Mouse (Mus musculus) liver, embryonic 15.5 days (tissue): ENCODE results near the gene Maml3. TPM values are rescaled to one million over a fixed set of nuclear protein-coding genes. Genes with fewer than 3 reads are reported as not detected.

ENCODE experiments used
- ATAC-seq: fragments of 200-750 bp; cut with Nextera tagmentation; 2 replicates; pipeline ENCODE4 v1.8.0; 2017; ENCODE audit warnings: moderate number of reproducible peaks, mild to moderate bottlenecking, moderate library complexity; ENCODE audit not compliant: insufficient read depth
- H3K27ac ChIP-seq: fragments of 300-500 bp; sonication (generic); replicated peaks from 2 replicates; pipeline ENCODE4 v1.5.1; 2015; ENCODE audit warnings: mild to moderate bottlenecking, inconsistent platforms
- H3K27me3 ChIP-seq: fragments of 300-500 bp; sonication (generic); 2 replicates; pipeline ENCODE4 v1.6.1; 2015; ENCODE audit warnings: mild to moderate bottlenecking, inconsistent platforms
- H3K36me3 ChIP-seq: fragments of 300-500 bp; sonication (generic); replicated peaks from 2 replicates; pipeline ENCODE4 v1.6.1; 2015; ENCODE audit warnings: moderate library complexity, mild to moderate bottlenecking, inconsistent platforms
- H3K4me1 ChIP-seq: fragments of 300-500 bp; sonication (generic); replicated peaks from 2 replicates; pipeline ENCODE4 v1.6.1; 2015; ENCODE audit warnings: inconsistent platforms
- H3K4me2 ChIP-seq: fragments of 300-500 bp; sonication (generic); 2 replicates; pipeline ENCODE4 v1.6.1; 2015; ENCODE audit warnings: moderate library complexity, mild to moderate bottlenecking, inconsistent platforms
- H3K4me3 ChIP-seq: fragments of 300-500 bp; sonication (generic); replicated peaks from 2 replicates; pipeline ENCODE4 v1.5.1; 2015; ENCODE audit warnings: mild to moderate bottlenecking, inconsistent platforms
- H3K9ac ChIP-seq: fragments of 300-500 bp; sonication (generic); 2 replicates; pipeline ENCODE4 v1.6.1; 2015; ENCODE audit warnings: moderate library complexity, mild to moderate bottlenecking, inconsistent platforms
- H3K9me3 ChIP-seq: fragments of 300-500 bp; sonication (generic); replicated peaks from 2 replicates; pipeline ENCODE4 v1.6.1; 2016; ENCODE audit warnings: inconsistent platforms
- WGBS: fragments of 180-500 bp; shearing (Covaris S2); methylation state at CpG from one replicate; pipeline ENCODE4 v1.1.7; 2015; ENCODE audit warnings: mixed read lengths; ENCODE audit not compliant: insufficient replicate concordance; 5-methylcytosine and 5-hydroxymethylcytosine counted together
- polyA plus RNA-seq: library from polyadenylated mRNA; unstranded; fragments of >200 nt; fragmentation: Nextera tagmentation; extraction: Ambion mirVana; gene quantifications from 2 replicates; pipeline ENCODE4 v1.2.1, GENCODE M21; 2015

Gene Maml3
- polyA plus RNA-seq, 1 experiment from 2014 or later = 0.73 TPM

- peaks cover 36% of the 10 kb centered on the region for H3K4me1 ChIP-seq
- no peaks in the 10 kb centered on the region for H3K36me3 ChIP-seq
- peak overlapping the region; percentile 90; the same call in 1 of the 2 replicates for H3K27ac ChIP-seq
- peak overlapping the region; percentile 94 for H3K4me2 ChIP-seq
- peak overlapping the region; percentile 61 for H3K9ac ChIP-seq
- under 1% methylated on average over 20 of the region's 20 CpGs for WGBS
- H3K9me3 ChIP-seq = no peaks in the 10 kb centered on the region
- H3K27me3 ChIP-seq = 0 out of 2 replicates have a peak, but pooled peaks cover 11% of the 10 kb centered on the region
- H3K4me3 ChIP-seq = peak overlapping the region; percentile 68
- ATAC-seq = 0 out of 2 replicates have a peak, but pooled peaks have one; percentile 10
These were observed 280 bp upstream of the Maml3 start for GRCm38 (mm10) chr3:52105156-52105555.

GRCm38 (mm10) chr3:52104208-52104607 lies 668 bp downstream of the Maml3 start:
- peak overlapping the region; percentile 94 for H3K4me2 ChIP-seq
- H3K36me3 ChIP-seq = no peaks in the 10 kb centered on the region
- no peak for ATAC-seq
- H3K9me3 ChIP-seq = no peaks in the 10 kb centered on the region
- H3K4me3 ChIP-seq = peak overlapping the region; percentile 68
- H3K27ac ChIP-seq = peak overlapping the region; percentile 90; the same call in 1 of the 2 replicates
- peak overlapping the region; percentile 61 for H3K9ac ChIP-seq
- WGBS = 0% methylated on average over 16 of the region's 16 CpGs
- peaks cover 37% of the 10 kb centered on the region for H3K4me1 ChIP-seq
- 0 out of 2 replicates have a peak, but pooled peaks cover 11% of the 10 kb centered on the region for H3K27me3 ChIP-seq

- under 1% methylated on average over 55 of the region's 55 CpGs for WGBS
- Histone ChIP-seq H3K36me3 (no peaks in the 10 kb centered on the region), H3K27ac (peak overlapping the region; percentile 90), H3K4me2 (peak overlapping the region; percentile 94), H3K9me3 (no peaks in the 10 kb centered on the region), H3K4me1 (peaks cover 37% of the 10 kb centered on the region), H3K4me3 (peak overlapping the region; percentile 68), H3K27me3 (0 out of 2 replicates have a peak, but pooled peaks cover 11% of the 10 kb centered on the region), H3K9ac (peak overlapping the region; percentile 61)
- no peak for ATAC-seq
These were observed 1.2 kb downstream of the Maml3 start for GRCm38 (mm10) chr3:52103531-52104181.

GRCm38 (mm10) chr3:52102601-52103530 lies 2.0 kb downstream of the Maml3 start:
- under 1% methylated on average over 52 of the region's 52 CpGs for WGBS
- ATAC-seq = peak; percentile 70
- peak overlapping the region; percentile 90 for H3K27ac ChIP-seq

GRCm38 (mm10) chr3:52101977-52102600 lies 2.8 kb downstream of the Maml3 start:
- H3K27ac ChIP-seq = peak overlapping the region; percentile 90
- ATAC-seq = peak; percentile 77
- no peaks in the 10 kb centered on the region for H3K9me3 ChIP-seq
- 0 out of 2 replicates have a peak, but pooled peaks cover 11% of the 10 kb centered on the region for H3K27me3 ChIP-seq
- H3K4me3 ChIP-seq = peak overlapping the region; percentile 68
- H3K9ac ChIP-seq = peak overlapping the region; percentile 61
- peak overlapping the region; percentile 94 for H3K4me2 ChIP-seq
- H3K36me3 ChIP-seq = no peaks in the 10 kb centered on the region
- WGBS = under 1% methylated on average over 51 of the region's 57 CpGs
- peaks cover 37% of the 10 kb centered on the region for H3K4me1 ChIP-seq

More at GRCm38 (mm10) chr3:52102601-52103530, 2.0 kb downstream of the Maml3 start:
- H3K4me2 ChIP-seq = peak overlapping the region; percentile 94
- peaks cover 37% of the 10 kb centered on the region for H3K4me1 ChIP-seq
- H3K9ac ChIP-seq = peak overlapping the region; percentile 61
- H3K9me3 ChIP-seq = no peaks in the 10 kb centered on the region
- 0 out of 2 replicates have a peak, but pooled peaks cover 11% of the 10 kb centered on the region for H3K27me3 ChIP-seq
- H3K36me3 ChIP-seq = no peaks in the 10 kb centered on the region
- H3K4me3 ChIP-seq = peak overlapping the region; percentile 68

GRCm38 (mm10) chr3:52101401-52101976 lies 3.4 kb downstream of the Maml3 start:
- Histone ChIP-seq H3K27ac (peak overlapping the region; percentile 90), H3K4me2 (peak overlapping the region; percentile 94), H3K36me3 (no peaks in the 10 kb centered on the region), H3K4me3 (peak overlapping the region; percentile 68), H3K9me3 (no peaks in the 10 kb centered on the region), H3K4me1 (peaks cover 37% of the 10 kb centered on the region), H3K27me3 (0 out of 2 replicates have a peak, but pooled peaks cover 11% of the 10 kb centered on the region), H3K9ac (peak overlapping the region; percentile 61; the same call in 1 of the 2 replicates)
- WGBS = under 1% methylated on average over 14 of the region's 14 CpGs
- peak; percentile 8 for ATAC-seq

GRCm38 (mm10) chr3:52100926-52101325 lies 4.0 kb downstream of the Maml3 start:
- Histone ChIP-seq H3K27ac (no peak overlapping the region), H3K4me3 (peak overlapping the region; percentile 68; the same call in 1 of the 2 replicates), H3K27me3 (0 out of 2 replicates have a peak, but pooled peaks cover 11% of the 10 kb centered on the region), H3K4me2 (peak overlapping the region; percentile 94), H3K4me1 (peaks cover 37% of the 10 kb centered on the region), H3K9me3 (no peaks in the 10 kb centered on the region), H3K36me3 (no peaks in the 10 kb centered on the region), H3K9ac (no peak overlapping the region)
- ATAC-seq = no peak
- 50% methylated on average over 9 of the region's 9 CpGs for WGBS

GRCm38 (mm10) chr3:52100306-52100705 lies 4.6 kb downstream of the Maml3 start:
- Histone ChIP-seq H3K27me3 (0 out of 2 replicates have a peak, but pooled peaks cover 11% of the 10 kb centered on the region), H3K9ac (no peak overlapping the region), H3K9me3 (no peaks in the 10 kb centered on the region), H3K4me3 (no peak overlapping the region), H3K36me3 (no peaks in the 10 kb centered on the region), H3K27ac (no peak overlapping the region), H3K4me1 (peaks cover 35% of the 10 kb centered on the region), H3K4me2 (no peak overlapping the region)
- WGBS = 73% methylated on average over 4 of the region's 4 CpGs
- no peak for ATAC-seq

GRCm38 (mm10) chr3:52099286-52099685 lies 5.6 kb downstream of the Maml3 start:
- Histone ChIP-seq H3K9ac (no peak overlapping the region), H3K4me1 (peaks cover 31% of the 10 kb centered on the region), H3K9me3 (no peaks in the 10 kb centered on the region), H3K4me3 (no peak overlapping the region), H3K27ac (no peak overlapping the region; the same call in 1 of the 2 replicates), H3K4me2 (no peak overlapping the region), H3K27me3 (0 out of 2 replicates have a peak, but pooled peaks cover 11% of the 10 kb centered on the region), H3K36me3 (no peaks in the 10 kb centered on the region)
- whole genome bisulfite sequencing = 51% methylated on average over 1 of the region's 1 CpGs
- no peak for ATAC-seq

- Histone ChIP-seq H3K27ac (no peak overlapping the region), H3K36me3 (no peaks in the 10 kb centered on the region), H3K4me2 (no peak overlapping the region), H3K9me3 (no peaks in the 10 kb centered on the region), H3K27me3 (no peaks in the 10 kb centered on the region), H3K9ac (no peak overlapping the region), H3K4me1 (peaks cover 27% of the 10 kb centered on the region), H3K4me3 (no peak overlapping the region)
- 52% methylated on average over 7 of the region's 7 CpGs for WGBS
- ATAC-seq = no peak
These were observed 13.5 kb downstream of the Maml3 start for GRCm38 (mm10) chr3:52091261-52091797.
